Mouse (Mus musculus) small intestine, adult 2 months (tissue): Measurements from ENCODE around the gene Gria1. TPM values are rescaled to one million over a fixed set of nuclear protein-coding genes. Genes with fewer than 3 reads are reported as not detected.

ENCODE experiments used
- H3K27ac ChIP-seq: fragments of 200-500 bp; 2 replicates; pipeline ENCODE4 v1.5.1; 2012; ENCODE audit warnings: low read depth, low read length, control low read depth, inconsistent platforms; ENCODE audit not compliant: insufficient read depth
- H3K27me3 ChIP-seq: fragments of 200-500 bp; 2 replicates; pipeline ENCODE4 v1.6.1; 2012; ENCODE audit warnings: mild to moderate bottlenecking, moderate library complexity, low read length, inconsistent platforms; ENCODE audit not compliant: control insufficient read depth, insufficient read depth
- H3K36me3 ChIP-seq: fragments of 200-500 bp; 2 replicates; pipeline ENCODE4 v1.6.1; 2012; ENCODE audit warnings: mild to moderate bottlenecking, low read length, control low read depth, inconsistent platforms; ENCODE audit not compliant: control insufficient read depth, insufficient read depth
- H3K4me1 ChIP-seq: fragments of 200-500 bp; 2 replicates; pipeline ENCODE4 v1.6.1; 2012; ENCODE audit warnings: low read length, inconsistent platforms, mixed read lengths; ENCODE audit not compliant: control insufficient read depth, insufficient read depth, insufficient read length
- H3K4me3 ChIP-seq: fragments of 200-500 bp; 2 replicates; pipeline ENCODE4 v1.5.1; 2012; ENCODE audit warnings: low read depth, mild to moderate bottlenecking, control low read depth, inconsistent platforms, low read length, moderate library complexity
- CTCF ChIP-seq: fragments of 200-500 bp; IDR thresholded peaks from 2 replicates; pipeline ENCODE4 v1.5.1; 2012; ENCODE audit warnings: low read depth, mild to moderate bottlenecking, control low read depth, inconsistent platforms, low read length, moderate library complexity, mixed read lengths; ENCODE audit not compliant: insufficient replicate concordance, insufficient read length; ENCODE audit errors: extremely low read depth
- POLR2A ChIP-seq: fragments of 200-500 bp; IDR thresholded peaks from 2 replicates; pipeline ENCODE4 v1.6.1; 2012; ENCODE audit warnings: low read depth, mild to moderate bottlenecking, control low read depth, inconsistent platforms, low read length, moderate library complexity
- WGBS: fragments of 180-500 bp; shearing (Covaris S2); methylation state at CpG from one replicate; pipeline ENCODE4 v1.1.7; 2018; 5-methylcytosine and 5-hydroxymethylcytosine counted together
- polyA plus RNA-seq: library from polyadenylated mRNA; depleted of rRNA; stranded (reverse); fragments of >200 nt; gene quantifications from 2 replicates; pipeline ENCODE4 v1.2.3, GENCODE M21; 2012; rRNA removed

The Gria1 gene
- polyA plus RNA-seq, result 0.04 and 0.08 TPM in 2 replicates

DNA sequence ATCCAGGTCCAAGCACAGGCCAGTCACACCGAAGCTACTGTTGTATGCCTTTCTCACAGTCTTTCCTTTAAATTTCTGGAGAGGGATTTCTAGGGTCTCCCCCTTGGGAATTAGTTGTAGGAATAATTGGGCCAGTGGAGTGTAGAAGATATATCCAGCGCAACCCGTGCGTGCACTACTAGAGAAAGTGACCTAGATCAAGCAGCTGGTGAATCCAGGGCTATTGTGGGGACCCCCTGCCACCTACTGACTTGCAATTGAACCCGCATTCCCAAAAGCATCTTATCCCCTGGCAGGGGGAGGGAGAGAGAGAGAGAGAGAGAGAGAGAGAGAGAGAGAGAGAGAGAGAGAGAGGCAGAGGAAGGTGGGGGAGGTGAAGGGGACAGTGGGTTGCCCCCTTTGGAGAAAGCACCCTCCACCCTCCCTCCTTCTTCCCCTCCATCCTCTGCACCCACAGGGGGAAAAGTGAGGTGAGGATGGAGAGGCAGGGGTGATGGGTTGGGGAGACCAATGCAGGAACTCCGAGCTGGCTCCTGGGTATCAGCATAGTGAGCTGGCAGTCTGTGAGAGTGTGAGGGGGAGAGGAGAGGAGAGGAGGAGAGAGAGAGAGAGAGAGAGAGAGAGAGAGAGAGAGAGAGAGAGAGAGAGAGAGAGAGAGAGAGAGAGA lies at the start of gene Gria1:
Gene Gria1 (plus strand): TSS at position 364 of the 667 bp plus-strand sequence.
- no peak within 1 kb of the TSS for H3K4me3 ChIP-seq

DNA sequence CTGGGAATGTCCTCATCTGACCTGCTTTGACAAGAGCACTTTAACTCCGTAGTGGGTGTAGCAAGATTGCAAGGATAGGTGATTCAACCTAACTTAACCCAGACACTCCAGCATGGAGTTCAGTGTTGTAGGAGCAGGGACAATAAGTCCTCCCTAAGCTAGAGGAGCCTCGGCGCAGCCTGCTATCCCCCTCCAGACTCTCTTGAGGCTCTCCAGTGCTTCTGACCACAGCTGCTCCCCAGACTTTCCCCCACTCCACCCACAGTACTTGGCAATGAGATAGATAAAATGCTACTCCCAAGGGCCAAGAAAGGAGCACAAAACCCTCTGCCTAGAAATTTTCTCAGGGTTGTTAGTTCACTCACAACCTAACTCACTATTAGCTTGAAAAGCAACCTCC lies 49.4 kb upstream of the Gria1 start:
- H3K27ac ChIP-seq, result no peak overlapping the region
- no peaks in the 10 kb centered on the region for H3K4me1 ChIP-seq
- 85% methylated on average over 3 of the region's 3 CpGs for WGBS
- no peak for TF ChIP-seq CTCF
- no peak for TF ChIP-seq POLR2A
- H3K27me3 ChIP-seq, result no peaks in the 10 kb centered on the region
- no peaks in the 10 kb centered on the region for H3K36me3 ChIP-seq
- no peak overlapping the region for H3K4me3 ChIP-seq

More for the DNA sequence above, at the start of gene Gria1:
- Histone ChIP-seq H3K4me1 (no peaks in the 10 kb centered on the region), H3K27me3 (no peaks in the 10 kb centered on the region; the same call in 1 of the 2 replicates), H3K36me3 (no peaks in the 10 kb centered on the region), H3K27ac (no peak within 1 kb of the TSS)
- TF ChIP-seq POLR2A, result no peak
- no peak for TF ChIP-seq CTCF
- 49% methylated on average over 6 of the region's 6 CpGs for WGBS

DNA sequence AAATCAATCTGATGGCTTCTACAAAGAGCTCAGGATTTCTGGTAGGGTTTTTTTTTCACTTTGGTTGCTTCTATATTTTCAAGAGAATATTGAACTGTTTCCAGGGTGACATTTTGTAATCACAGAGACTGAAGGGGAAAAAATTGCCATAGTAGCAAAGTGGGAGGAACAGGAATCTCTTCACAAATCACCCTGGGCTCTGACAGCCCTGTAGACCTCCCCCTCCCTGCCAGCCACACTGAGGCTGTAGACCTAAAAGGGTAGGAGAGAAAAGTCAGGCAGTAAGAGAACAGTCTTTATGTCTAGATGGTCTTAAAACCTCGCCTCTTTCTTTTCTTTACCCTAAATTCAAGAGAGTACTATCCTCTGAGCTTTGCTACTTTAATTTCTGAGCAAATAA lies 38.4 kb upstream of the Gria1 start:
- Histone ChIP-seq H3K36me3 (no peaks in the 10 kb centered on the region), H3K4me1 (no peaks in the 10 kb centered on the region), H3K27ac (no peak overlapping the region), H3K27me3 (no peaks in the 10 kb centered on the region), H3K4me3 (no peak overlapping the region)
- WGBS, result 61% methylated on average over 1 of the region's 1 CpGs
- no peak for TF ChIP-seq POLR2A
- TF ChIP-seq CTCF, result no peak

DNA sequence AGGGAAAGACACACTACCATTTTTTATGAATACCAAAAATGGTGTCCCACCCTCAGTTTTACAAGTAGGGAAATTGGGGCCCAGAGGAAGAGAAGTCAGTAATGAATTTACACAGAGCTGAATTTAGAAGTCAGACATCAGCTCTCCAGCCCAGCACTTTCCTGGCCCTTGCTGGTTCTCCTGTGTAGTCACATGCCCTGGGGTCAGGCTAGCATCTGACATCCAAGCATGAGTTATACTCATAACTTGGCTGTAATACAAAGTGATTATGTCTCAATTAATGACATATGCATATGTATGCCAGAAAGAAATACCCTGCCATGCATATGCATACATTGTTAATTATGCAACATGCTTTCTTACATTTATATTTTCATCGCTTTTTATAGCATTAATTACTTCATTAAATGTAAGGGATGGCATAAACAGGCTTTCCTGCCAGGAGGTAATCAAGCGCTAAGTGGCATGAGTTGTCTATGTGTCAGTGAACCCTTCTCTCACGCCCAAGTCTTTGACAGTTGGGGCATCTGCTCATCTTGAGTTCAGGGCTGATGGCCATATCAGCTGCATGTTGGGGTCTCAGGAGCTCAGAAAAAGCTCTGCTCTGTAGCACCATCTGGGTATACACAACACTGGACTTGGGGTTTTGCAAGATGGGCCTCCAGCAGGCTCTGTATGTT lies 26.7 kb upstream of the Gria1 start:
- no peaks in the 10 kb centered on the region for H3K4me1 ChIP-seq
- H3K27ac ChIP-seq, result no peak overlapping the region
- no peak for TF ChIP-seq CTCF
- H3K27me3 ChIP-seq, result no peaks in the 10 kb centered on the region
- H3K4me3 ChIP-seq, result no peak overlapping the region
- WGBS, result 86% methylated on average over 3 of the region's 3 CpGs
- no peaks in the 10 kb centered on the region for H3K36me3 ChIP-seq

DNA sequence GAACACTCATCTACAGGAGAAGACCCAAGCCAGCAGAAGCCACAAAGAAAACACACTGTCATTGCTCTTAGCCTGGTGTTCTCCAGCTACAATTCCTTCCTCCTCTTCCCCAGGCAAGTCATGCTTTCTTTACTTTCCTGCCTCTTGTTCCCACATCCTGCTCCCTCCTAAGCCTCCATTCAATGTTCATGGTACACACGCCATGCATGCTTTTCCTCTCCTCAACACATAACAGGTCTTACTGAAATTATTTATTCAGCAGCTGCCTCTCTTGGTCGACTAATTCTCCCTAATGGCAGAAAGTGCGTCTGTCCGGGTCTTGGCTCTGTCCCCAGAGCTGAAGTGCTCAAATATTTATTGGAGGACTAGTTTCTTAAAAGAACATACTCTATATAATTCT lies 25.7 kb upstream of the Gria1 start:
- 60% methylated on average over 4 of the region's 4 CpGs for WGBS
- Histone ChIP-seq H3K27me3 (no peaks in the 10 kb centered on the region), H3K4me3 (no peak overlapping the region), H3K36me3 (no peaks in the 10 kb centered on the region), H3K27ac (no peak overlapping the region), H3K4me1 (no peaks in the 10 kb centered on the region)
- no peak for TF ChIP-seq POLR2A
- no peak for TF ChIP-seq CTCF

DNA sequence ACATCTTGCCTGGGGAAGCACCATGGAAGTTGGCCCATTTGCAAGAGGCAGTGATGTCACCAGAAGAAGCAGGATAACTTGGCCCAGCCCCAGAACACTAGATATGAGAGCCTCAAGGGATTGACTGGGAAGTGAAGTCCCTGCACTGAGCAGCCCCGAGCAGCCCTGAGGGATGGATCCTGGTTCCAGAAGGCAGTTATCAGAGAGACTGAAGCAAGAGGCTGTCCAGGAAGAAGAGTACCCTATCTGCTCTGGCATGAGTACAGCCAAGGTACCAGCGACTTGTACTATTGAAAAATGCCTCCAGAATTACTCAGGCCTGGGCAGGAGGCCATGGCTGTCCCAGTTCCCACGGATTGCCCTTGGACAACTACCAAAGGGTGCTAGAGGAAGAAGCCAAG lies 11.6 kb upstream of the Gria1 start:
- TF ChIP-seq CTCF, result no peak
- H3K27ac ChIP-seq, result no peak overlapping the region
- no peaks in the 10 kb centered on the region for H3K27me3 ChIP-seq
- H3K4me1 ChIP-seq, result no peaks in the 10 kb centered on the region
- no peaks in the 10 kb centered on the region for H3K36me3 ChIP-seq
- H3K4me3 ChIP-seq, result no peak overlapping the region
- 54% methylated on average over 3 of the region's 3 CpGs for WGBS

DNA sequence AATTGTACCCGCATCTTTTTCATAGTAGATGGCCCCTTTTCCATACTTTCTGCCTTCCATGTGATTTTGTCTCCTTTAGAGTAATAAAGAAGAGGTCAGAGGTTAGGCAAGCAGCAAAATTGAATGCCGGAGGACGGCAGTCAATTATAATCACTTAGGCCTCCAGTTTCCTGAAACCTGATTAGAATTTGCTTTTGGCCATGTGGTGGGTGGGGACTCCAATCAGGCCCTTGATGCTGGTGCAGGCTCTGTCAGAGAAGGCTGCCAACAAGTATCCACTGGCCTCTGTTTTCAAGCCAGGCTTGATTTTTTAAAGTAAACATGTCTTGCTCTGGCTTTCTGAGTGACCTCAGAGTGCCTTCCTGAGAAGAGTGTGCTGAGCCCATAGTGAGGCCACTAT lies 6.6 kb upstream of the Gria1 start:
- no peaks in the 10 kb centered on the region for H3K4me1 ChIP-seq
- WGBS, result 40% methylated on average over 3 of the region's 3 CpGs
- TF ChIP-seq CTCF, result no peak
- no peak for TF ChIP-seq POLR2A
- no peaks in the 10 kb centered on the region for H3K27me3 ChIP-seq
- no peak overlapping the region for H3K4me3 ChIP-seq
- no peaks in the 10 kb centered on the region for H3K36me3 ChIP-seq
- no peak overlapping the region for H3K27ac ChIP-seq

DNA sequence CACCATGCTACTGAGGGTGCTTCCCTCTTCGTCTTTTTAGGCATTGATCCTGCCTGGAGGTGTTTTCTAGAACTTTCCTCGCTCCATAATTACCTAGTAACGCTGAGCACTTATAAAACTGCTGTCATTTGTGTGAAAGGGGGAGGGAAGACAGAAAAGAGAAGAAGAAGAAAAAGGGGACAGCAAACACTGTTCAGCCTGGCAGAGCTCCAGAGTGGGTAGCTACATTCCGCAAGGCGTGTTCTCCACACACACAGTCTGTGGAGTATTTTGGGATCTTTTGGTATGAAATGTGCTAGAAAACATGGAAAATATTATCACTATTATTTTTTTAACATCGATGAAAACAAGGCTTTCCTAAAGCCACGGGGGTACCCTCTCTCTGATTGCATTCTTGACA lies 5.8 kb upstream of the Gria1 start:
- no peaks in the 10 kb centered on the region for H3K27me3 ChIP-seq
- H3K4me1 ChIP-seq, result no peaks in the 10 kb centered on the region
- H3K4me3 ChIP-seq, result no peak overlapping the region
- no peaks in the 10 kb centered on the region for H3K36me3 ChIP-seq
- H3K27ac ChIP-seq, result no peak overlapping the region
- TF ChIP-seq POLR2A, result no peak
- no peak for TF ChIP-seq CTCF
- 75% methylated on average over 7 of the region's 7 CpGs for WGBS
